Mouse (Mus musculus) intestine, postnatal 0 days (tissue): ENCODE results near the gene Tuft1. TPM values are rescaled to one million over a fixed set of nuclear protein-coding genes. Genes with fewer than 3 reads are reported as not detected.
"Not testable (repeated sequence)": the region's sequence is repeated elsewhere in the genome, so short reads cannot be mapped to it uniquely, and the experiment has no call there.

Experiments used
- ATAC-seq: fragments of 200-750 bp; cut with Nextera tagmentation; 2 replicates; pipeline ENCODE4 v1.8.0; 2017; ENCODE audit warnings: mild to moderate bottlenecking, moderate TSS enrichment, moderate library complexity
- H3K27ac ChIP-seq: fragments of 300-500 bp; sonication (generic); 2 replicates; pipeline ENCODE4 v1.5.1; 2014; ENCODE audit warnings: mild to moderate bottlenecking, low read depth, low read length, moderate library complexity
- H3K27me3 ChIP-seq: fragments of 300-500 bp; sonication (generic); replicated peaks from 2 replicates; pipeline ENCODE4 v1.6.1; 2014; ENCODE audit warnings: low read length, mixed read lengths; ENCODE audit not compliant: control insufficient read depth, insufficient read depth
- H3K36me3 ChIP-seq: fragments of 300-500 bp; sonication (generic); 2 replicates; pipeline ENCODE4 v1.6.1; 2014; ENCODE audit warnings: mild to moderate bottlenecking, moderate library complexity; ENCODE audit not compliant: control insufficient read depth, insufficient read depth
- H3K4me1 ChIP-seq: fragments of 300-500 bp; sonication (generic); replicated peaks from 2 replicates; pipeline ENCODE4 v1.6.1; 2014; ENCODE audit warnings: antibody characterized with exemption, low read length, mixed read lengths; ENCODE audit not compliant: control insufficient read depth, insufficient read depth
- H3K4me2 ChIP-seq: fragments of 300-500 bp; sonication (generic); replicated peaks from 2 replicates; pipeline ENCODE4 v1.6.1; 2014; ENCODE audit warnings: low read depth, mild to moderate bottlenecking, moderate library complexity
- H3K4me3 ChIP-seq: fragments of 300-500 bp; sonication (generic); 2 replicates; pipeline ENCODE4 v1.5.1; 2014; ENCODE audit warnings: low read depth, low read length
- H3K9ac ChIP-seq: fragments of 300-500 bp; sonication (generic); 2 replicates; pipeline ENCODE4 v1.6.1; 2014; ENCODE audit warnings: mild to moderate bottlenecking, low read depth, low read length
- H3K9me3 ChIP-seq: fragments of 300-500 bp; sonication (generic); 2 replicates; pipeline ENCODE4 v1.6.1; 2016; ENCODE audit warnings: mixed run types; ENCODE audit not compliant: control insufficient read depth
- CTCF ChIP-seq: sonication (generic); IDR thresholded peaks from 2 replicates; pipeline ENCODE4 v1.5.1; 2016; ENCODE audit warnings: low read depth, mild to moderate bottlenecking, control low read depth, antibody characterized with exemption, moderate library complexity
- WGBS: fragments of 180-500 bp; shearing (Covaris S2); extraction: QIAGEN DNeasy Blood & Tissue Kit; methylation state at CpG from one replicate; pipeline ENCODE4 v1.1.7; 2014; 5-methylcytosine and 5-hydroxymethylcytosine counted together
- polyA plus RNA-seq: library from polyadenylated mRNA; unstranded; fragments of >200 nt; fragmentation: Nextera tagmentation; extraction: Ambion mirVana; gene quantifications from 2 replicates; pipeline ENCODE4 v1.2.1, GENCODE M21; 2015

Tuft1 gene
- polyA plus RNA-seq, 1 experiment from 2014 or later: 10.9 TPM

- no peak overlapping the region for H3K4me2 ChIP-seq
- no peaks in the 10 kb centered on the region for H3K9me3 ChIP-seq
- 82% methylated on average over 6 of the region's 6 CpGs for WGBS
- H3K27ac ChIP-seq: no peak overlapping the region
- H3K4me1 ChIP-seq: 0 out of 2 replicates have a peak, but pooled peaks cover 2% of the 10 kb centered on the region
- no peak overlapping the region for H3K9ac ChIP-seq
- no peak overlapping the region for H3K4me3 ChIP-seq
- no peaks in the 10 kb centered on the region for H3K36me3 ChIP-seq
- no peak for TF ChIP-seq CTCF
- no peaks in the 10 kb centered on the region for H3K27me3 ChIP-seq
- ATAC-seq: no peak
Measured at GRCm38 (mm10) chr3:94683646-94684045, 25.0 kb upstream of the Tuft1 start.

GRCm38 (mm10) chr3:94680783-94681182 is 22.1 kb upstream of the Tuft1 start:
- Histone ChIP-seq H3K36me3 (no peaks in the 10 kb centered on the region), H3K4me1 (0 out of 2 replicates have a peak, but pooled peaks cover 2% of the 10 kb centered on the region), H3K27me3 (no peaks in the 10 kb centered on the region), H3K9ac (no peak overlapping the region), H3K27ac (no peak overlapping the region), H3K9me3 (no peaks in the 10 kb centered on the region), H3K4me3 (no peak overlapping the region), H3K4me2 (peak overlapping the region; percentile 44)
- 43% methylated on average over 16 of the region's 16 CpGs for WGBS
- ATAC-seq: peak; percentile 84
- no peak for TF ChIP-seq CTCF

- WGBS: 82% methylated on average over 12 of the region's 12 CpGs
- not testable (repeated sequence) for H3K27ac ChIP-seq, ATAC-seq
Measured at GRCm38 (mm10) chr3:94680032-94680431, 21.4 kb upstream of the Tuft1 start.

GRCm38 (mm10) chr3:94679351-94679841 is 20.7 kb upstream of the Tuft1 start:
- H3K9me3 ChIP-seq: no peaks in the 10 kb centered on the region
- 52% methylated on average over 8 of the region's 8 CpGs for WGBS
- H3K4me2 ChIP-seq: no peak overlapping the region
- H3K27me3 ChIP-seq: no peaks in the 10 kb centered on the region
- H3K4me1 ChIP-seq: 0 out of 2 replicates have a peak, but pooled peaks cover 2% of the 10 kb centered on the region
- no peak overlapping the region for H3K27ac ChIP-seq
- ATAC-seq: no peak; the same call in 1 of the 2 replicates
- TF ChIP-seq CTCF: no peak
- H3K4me3 ChIP-seq: no peak overlapping the region
- no peak overlapping the region for H3K9ac ChIP-seq
- no peaks in the 10 kb centered on the region for H3K36me3 ChIP-seq

More at GRCm38 (mm10) chr3:94680032-94680431, 21.4 kb upstream of the Tuft1 start:
- H3K4me1 ChIP-seq, H3K4me3 ChIP-seq, H3K9ac ChIP-seq, H3K9me3 ChIP-seq, H3K4me2 ChIP-seq, H3K27me3 ChIP-seq, H3K36me3 ChIP-seq: not testable (repeated sequence)

GRCm38 (mm10) chr3:94675101-94675500 is 16.4 kb upstream of the Tuft1 start:
- 55% methylated on average over 9 of the region's 9 CpGs for WGBS
- H3K9ac ChIP-seq, ATAC-seq: not testable (repeated sequence)

GRCm38 (mm10) chr3:94665896-94666295 is 7.2 kb upstream of the Tuft1 start:
- not testable (repeated sequence) for H3K27me3 ChIP-seq, ATAC-seq

More at GRCm38 (mm10) chr3:94675101-94675500, 16.4 kb upstream of the Tuft1 start:
- not testable (repeated sequence) for H3K9me3 ChIP-seq, H3K27me3 ChIP-seq, H3K4me1 ChIP-seq, H3K36me3 ChIP-seq, H3K4me3 ChIP-seq, H3K4me2 ChIP-seq, H3K27ac ChIP-seq

More at GRCm38 (mm10) chr3:94665896-94666295, 7.2 kb upstream of the Tuft1 start:
- not testable (repeated sequence) for H3K9me3 ChIP-seq, H3K4me3 ChIP-seq, H3K27ac ChIP-seq, H3K4me2 ChIP-seq, H3K4me1 ChIP-seq, H3K36me3 ChIP-seq, H3K9ac ChIP-seq
- 21% methylated on average over 7 of the region's 7 CpGs for WGBS
